Mouse (Mus musculus) kidney, postnatal 0 days (tissue): ENCODE data around the gene Ctnnbip1. TPM values are rescaled to one million over a fixed set of nuclear protein-coding genes. Genes with fewer than 3 reads are reported as not detected.
"Not testable (repeated sequence)": the region's sequence is repeated elsewhere in the genome, so short reads cannot be mapped to it uniquely, and the experiment has no call there.

Source experiments
- ATAC-seq: fragments of 200-750 bp; cut with Nextera tagmentation; replicated peaks from 2 replicates; pipeline ENCODE4 v1.8.0; 2017; ENCODE audit warnings: low read depth, moderate number of reproducible peaks, moderate TSS enrichment, moderate library complexity; ENCODE audit not compliant: low FRiP score
- DNase-seq: peaks from one replicate; pipeline ENCODE4 v3.0.0-alpha.2; 2016; ENCODE audit warnings: low spot score
- H3K27ac ChIP-seq: fragments of 300-500 bp; sonication (generic); 2 replicates; pipeline ENCODE4 v1.5.1; 2014; ENCODE audit warnings: mild to moderate bottlenecking
- H3K27me3 ChIP-seq: fragments of 300-500 bp; sonication (generic); 2 replicates; pipeline ENCODE4 v1.6.1; 2014; ENCODE audit warnings: low read length, mixed read lengths; ENCODE audit not compliant: insufficient read depth
- H3K36me3 ChIP-seq: fragments of 300-500 bp; sonication (generic); 2 replicates; pipeline ENCODE4 v1.6.1; 2014; ENCODE audit warnings: low read length, mixed read lengths; ENCODE audit not compliant: insufficient read depth
- H3K4me1 ChIP-seq: fragments of 300-500 bp; sonication (generic); replicated peaks from 2 replicates; pipeline ENCODE4 v1.6.1; 2014; ENCODE audit warnings: antibody characterized with exemption, low read length, mixed read lengths; ENCODE audit not compliant: insufficient read depth
- H3K4me2 ChIP-seq: fragments of 300-500 bp; sonication (generic); 2 replicates; pipeline ENCODE4 v1.6.1; 2014; ENCODE audit warnings: mild to moderate bottlenecking, low read length, moderate library complexity, mixed read lengths
- H3K4me3 ChIP-seq: fragments of 300-500 bp; sonication (generic); replicated peaks from 2 replicates; pipeline ENCODE4 v1.5.1; 2014; ENCODE audit warnings: low read depth, low read length
- H3K9ac ChIP-seq: fragments of 300-500 bp; sonication (generic); 2 replicates; pipeline ENCODE4 v1.6.1; 2014; ENCODE audit warnings: low read depth, low read length
- H3K9me3 ChIP-seq: fragments of 300-500 bp; sonication (generic); replicated peaks from 2 replicates; pipeline ENCODE4 v1.6.1; 2016; ENCODE audit warnings: low read length, inconsistent platforms, mixed read lengths
- CTCF ChIP-seq: IDR thresholded peaks from 2 replicates; pipeline ENCODE4 v1.5.1; 2016; ENCODE audit warnings: antibody characterized with exemption, low read depth, mild to moderate bottlenecking, moderate library complexity
- WGBS: fragments of 180-500 bp; shearing (Covaris S2); extraction: QIAGEN DNeasy Blood & Tissue Kit; methylation state at CpG from one replicate; pipeline ENCODE4 v1.1.7; 2014; 5-methylcytosine and 5-hydroxymethylcytosine counted together
- microRNA-seq: library from miRNA; unstranded; fragments of <30 nt; microRNA quantifications from one replicate; pipeline ENCODE4, GENCODE M21; 2016
- polyA plus RNA-seq: library from polyadenylated mRNA; unstranded; fragments of >200 nt; fragmentation: Nextera tagmentation; extraction: Ambion mirVana; gene quantifications from 2 replicates; pipeline ENCODE4 v1.2.1, GENCODE M21; 2015

The Ctnnbip1 gene
- polyA plus RNA-seq, 1 experiment from 2014 or later = 63.3 TPM

GRCm38 (mm10) chr4:149609256-149610025 is 91.4 kb downstream of the Ctnnbip1 start:
- no peaks in the 10 kb centered on the region; the same call in 1 of the 2 replicates for H3K4me1 ChIP-seq
- DNase-seq (no peak), ATAC-seq (no peak)
- no peaks in the 10 kb centered on the region for H3K36me3 ChIP-seq
- TF ChIP-seq CTCF = no peak
- H3K4me3 ChIP-seq = no peak overlapping the region
- H3K9ac ChIP-seq = no peak overlapping the region
- no peaks in the 10 kb centered on the region for H3K9me3 ChIP-seq
- no peaks in the 10 kb centered on the region for H3K27me3 ChIP-seq
- H3K27ac ChIP-seq = no peak overlapping the region
- 72% methylated on average over 7 of the region's 8 CpGs for WGBS
- H3K4me2 ChIP-seq = no peak overlapping the region

- H3K9me3 ChIP-seq = 0 out of 2 replicates have a peak, but pooled peaks cover 3% of the 10 kb centered on the region
- TF ChIP-seq CTCF = peak; percentile 93
- H3K9ac ChIP-seq = no peak overlapping the region
- H3K27me3 ChIP-seq = no peaks in the 10 kb centered on the region
- 46% methylated on average over 10 of the region's 10 CpGs for WGBS
- peak; percentile 73 for DNase-seq
- H3K27ac ChIP-seq = no peak overlapping the region
- H3K4me3 ChIP-seq = no peak overlapping the region
- no peak overlapping the region for H3K4me2 ChIP-seq
- no peaks in the 10 kb centered on the region for H3K36me3 ChIP-seq
- no peaks in the 10 kb centered on the region; the same call in 1 of the 2 replicates for H3K4me1 ChIP-seq
- no peak for ATAC-seq
Observed at GRCm38 (mm10) chr4:149611376-149612044, 93.5 kb downstream of the Ctnnbip1 start.

- H3K9ac ChIP-seq, ATAC-seq, H3K27ac ChIP-seq, H3K4me2 ChIP-seq, H3K27me3 ChIP-seq, H3K4me3 ChIP-seq, H3K36me3 ChIP-seq, H3K4me1 ChIP-seq, H3K9me3 ChIP-seq, DNase-seq: not testable (repeated sequence)
- WGBS = 71% methylated on average over 6 of the region's 6 CpGs
Observed at GRCm38 (mm10) chr4:149613497-149613896, 95.5 kb downstream of the Ctnnbip1 start.

- ATAC-seq = no peak
- Histone ChIP-seq H3K4me2 (no peak overlapping the region), H3K27me3 (no peaks in the 10 kb centered on the region), H3K36me3 (no peaks in the 10 kb centered on the region), H3K9ac (no peak overlapping the region), H3K9me3 (0 out of 2 replicates have a peak, but pooled peaks cover 3% of the 10 kb centered on the region), H3K27ac (no peak overlapping the region), H3K4me3 (no peak overlapping the region), H3K4me1 (no peaks in the 10 kb centered on the region)
- no peak for DNase-seq
- peak; percentile 34; the same call in 1 of the 2 replicates for TF ChIP-seq CTCF
- 97% methylated on average over 3 of the region's 3 CpGs for WGBS
Observed at GRCm38 (mm10) chr4:149614869-149615268, 96.8 kb downstream of the Ctnnbip1 start.

Small RNAs within 50 kb of the gene (microRNA-seq; reads per million reads assigned to microRNA genes)
- gene Mir5616 = not detected

Other genes with a start within 250 kb of the Ctnnbip1 start
- gene Kif1b, start 210.5 kb upstream of the Ctnnbip1 start, polyA plus RNA-seq = 19.8 and 19.9 TPM in 2 replicates
- gene Ube4b, start 91.5 kb upstream of the Ctnnbip1 start, polyA plus RNA-seq = 26.9 and 28.8 TPM in 2 replicates
- 1.3 TPM in 2 replicates for gene Rbp7, start 63.3 kb upstream of the Ctnnbip1 start, polyA plus RNA-seq
- gene Tmem274, start 40.9 kb upstream of the Ctnnbip1 start, polyA plus RNA-seq = not detected in 2 replicates
- gene Nmnat1, start 33.0 kb upstream of the Ctnnbip1 start, polyA plus RNA-seq = 9.6 and 13.5 TPM in 2 replicates
- gene Lzic, start 33.0 kb upstream of the Ctnnbip1 start, polyA plus RNA-seq = 31.1 and 31.7 TPM in 2 replicates
- gene Clstn1, start 68.2 kb downstream of the Ctnnbip1 start, polyA plus RNA-seq = 40.7 and 43.9 TPM in 2 replicates
- 3.6 and 3.8 TPM in 2 replicates for gene Pik3cd, start 184.3 kb downstream of the Ctnnbip1 start, polyA plus RNA-seq
- 22.3 and 23.5 TPM in 2 replicates for gene Tmem201, start 219.8 kb downstream of the Ctnnbip1 start, polyA plus RNA-seq